Mouse (Mus musculus): ENCODE measurements around the gene Rrp15. TPM values are rescaled to one million over a fixed set of nuclear protein-coding genes. Genes with fewer than 3 reads are reported as not detected.
A peak's percentile ranks its signal among the peaks of the same experiment; 100 is the strongest.

The Rrp15 gene
- polyA plus RNA-seq, 1 experiment from 2014 or later, result 57.5 TPM

GRCm38 (mm10) chr1:186684041-186684440 lies 65.1 kb downstream of the Rrp15 start:
- Histone ChIP-seq H3K9me3 (replicated peaks; ENCODE audit: low read length) (no peaks in the 10 kb centered on the region), H3K4me1 (replicated peaks; ENCODE audit: insufficient read depth, low read length) (no peaks in the 10 kb centered on the region; the same call in 1 of the 2 replicates), H3K9ac (ENCODE audit: low read depth, low read length) (no peak overlapping the region), H3K4me3 (replicated peaks; ENCODE audit: low read depth, low read length) (no peak overlapping the region), H3K4me2 (ENCODE audit: low read length) (no peak overlapping the region), H3K27ac (no peak overlapping the region), H3K27me3 (ENCODE audit: insufficient read depth, low read length) (no peaks in the 10 kb centered on the region), H3K36me3 (ENCODE audit: insufficient read depth, low read length) (no peaks in the 10 kb centered on the region)
- 68% methylated on average over 3 of the region's 3 CpGs for WGBS
- ATAC-seq (replicated peaks; ENCODE audit: low FRiP score, low read depth), result no peak
- peak; percentile 46 for DNase-seq (ENCODE audit: low spot score)
- no peak for TF ChIP-seq CTCF (IDR thresholded peaks at IDR 0.05; ENCODE audit: low read depth)

GRCm38 (mm10) chr1:186682606-186683005 lies 66.6 kb downstream of the Rrp15 start:
- no peaks in the 10 kb centered on the region; the same call in 1 of the 2 replicates for H3K4me1 ChIP-seq (replicated peaks; ENCODE audit: insufficient read depth, low read length)
- no peaks in the 10 kb centered on the region for H3K9me3 ChIP-seq (replicated peaks; ENCODE audit: low read length)
- no peak overlapping the region for H3K4me3 ChIP-seq (replicated peaks; ENCODE audit: low read depth, low read length)
- H3K9ac ChIP-seq (ENCODE audit: low read depth, low read length), result no peak overlapping the region
- ATAC-seq (replicated peaks; ENCODE audit: low FRiP score, low read depth), result no peak
- no peaks in the 10 kb centered on the region for H3K36me3 ChIP-seq (ENCODE audit: insufficient read depth, low read length)
- 52% methylated on average over 7 of the region's 7 CpGs for WGBS
- no peak for TF ChIP-seq CTCF (IDR thresholded peaks at IDR 0.05; ENCODE audit: low read depth)
- H3K4me2 ChIP-seq (ENCODE audit: low read length), result no peak overlapping the region; the same call in 1 of the 2 replicates
- no peaks in the 10 kb centered on the region for H3K27me3 ChIP-seq (ENCODE audit: insufficient read depth, low read length)
- DNase-seq (ENCODE audit: low spot score), result peak; percentile 24
- no peak overlapping the region for H3K27ac ChIP-seq

- no peaks in the 10 kb centered on the region; the same call in 1 of the 2 replicates for H3K4me1 ChIP-seq (replicated peaks; ENCODE audit: insufficient read depth, low read length)
- H3K9me3 ChIP-seq (replicated peaks; ENCODE audit: low read length), result no peaks in the 10 kb centered on the region
- H3K4me3 ChIP-seq (replicated peaks; ENCODE audit: low read depth, low read length), result no peak overlapping the region
- no peaks in the 10 kb centered on the region for H3K36me3 ChIP-seq (ENCODE audit: insufficient read depth, low read length)
- H3K27me3 ChIP-seq (ENCODE audit: insufficient read depth, low read length), result no peaks in the 10 kb centered on the region
- no peak overlapping the region for H3K27ac ChIP-seq
- DNase-seq (ENCODE audit: low spot score) (no peak), ATAC-seq (replicated peaks; ENCODE audit: low FRiP score, low read depth) (no peak)
- 78% methylated on average over 12 of the region's 12 CpGs for WGBS
- H3K9ac ChIP-seq (ENCODE audit: low read depth, low read length), result no peak overlapping the region
- TF ChIP-seq CTCF (IDR thresholded peaks at IDR 0.05; ENCODE audit: low read depth), result no peak
- H3K4me2 ChIP-seq (ENCODE audit: low read length), result no peak overlapping the region
Measured at GRCm38 (mm10) chr1:186677614-186678013, 71.5 kb downstream of the Rrp15 start.

- H3K27me3 ChIP-seq (ENCODE audit: insufficient read depth, low read length), result no peaks in the 10 kb centered on the region
- H3K36me3 ChIP-seq (ENCODE audit: insufficient read depth, low read length), result no peaks in the 10 kb centered on the region
- no peak for ATAC-seq (replicated peaks; ENCODE audit: low FRiP score, low read depth)
- H3K4me3 ChIP-seq (replicated peaks; ENCODE audit: low read depth, low read length), result no peak overlapping the region
- H3K4me1 ChIP-seq (replicated peaks; ENCODE audit: insufficient read depth, low read length), result no peaks in the 10 kb centered on the region
- 72% methylated on average over 5 of the region's 5 CpGs for WGBS
- TF ChIP-seq CTCF (IDR thresholded peaks at IDR 0.05; ENCODE audit: low read depth), result no peak
- DNase-seq (ENCODE audit: low spot score), result no peak
- no peak overlapping the region for H3K9ac ChIP-seq (ENCODE audit: low read depth, low read length)
- H3K27ac ChIP-seq, result no peak overlapping the region
- no peaks in the 10 kb centered on the region for H3K9me3 ChIP-seq (replicated peaks; ENCODE audit: low read length)
- H3K4me2 ChIP-seq (ENCODE audit: low read length), result no peak overlapping the region
Measured at GRCm38 (mm10) chr1:186676199-186676598, 73.0 kb downstream of the Rrp15 start.

GRCm38 (mm10) chr1:186675263-186675662 lies 73.9 kb downstream of the Rrp15 start:
- H3K9ac ChIP-seq (ENCODE audit: low read depth, low read length), result no peak overlapping the region
- no peak overlapping the region for H3K27ac ChIP-seq
- WGBS, result 80% methylated on average over 6 of the region's 6 CpGs
- DNase-seq (ENCODE audit: low spot score), result no peak
- no peak overlapping the region for H3K4me2 ChIP-seq (ENCODE audit: low read length)
- H3K4me3 ChIP-seq (replicated peaks; ENCODE audit: low read depth, low read length), result no peak overlapping the region
- no peaks in the 10 kb centered on the region for H3K9me3 ChIP-seq (replicated peaks; ENCODE audit: low read length)
- H3K36me3 ChIP-seq (ENCODE audit: insufficient read depth, low read length), result no peaks in the 10 kb centered on the region
- no peak for ATAC-seq (replicated peaks; ENCODE audit: low FRiP score, low read depth)
- TF ChIP-seq CTCF (IDR thresholded peaks at IDR 0.05; ENCODE audit: low read depth), result no peak
- no peaks in the 10 kb centered on the region for H3K4me1 ChIP-seq (replicated peaks; ENCODE audit: insufficient read depth, low read length)
- H3K27me3 ChIP-seq (ENCODE audit: insufficient read depth, low read length), result no peaks in the 10 kb centered on the region

- Histone ChIP-seq H3K9me3 (replicated peaks; ENCODE audit: low read length) (no peaks in the 10 kb centered on the region), H3K9ac (ENCODE audit: low read depth, low read length) (no peak overlapping the region), H3K27me3 (ENCODE audit: insufficient read depth, low read length) (no peaks in the 10 kb centered on the region), H3K4me2 (ENCODE audit: low read length) (no peak overlapping the region), H3K4me3 (replicated peaks; ENCODE audit: low read depth, low read length) (no peak overlapping the region), H3K36me3 (ENCODE audit: insufficient read depth, low read length) (no peaks in the 10 kb centered on the region), H3K4me1 (replicated peaks; ENCODE audit: insufficient read depth, low read length) (no peaks in the 10 kb centered on the region), H3K27ac (no peak overlapping the region)
- no peak for TF ChIP-seq CTCF (IDR thresholded peaks at IDR 0.05; ENCODE audit: low read depth)
- 79% methylated on average over 3 of the region's 3 CpGs for WGBS
- DNase-seq (ENCODE audit: low spot score), result no peak
- ATAC-seq (replicated peaks; ENCODE audit: low FRiP score, low read depth), result no peak
Measured at GRCm38 (mm10) chr1:186674621-186675020, 74.5 kb downstream of the Rrp15 start.

- Histone ChIP-seq H3K4me3 (replicated peaks; ENCODE audit: low read depth, low read length) (no peak overlapping the region), H3K27ac (no peak overlapping the region), H3K36me3 (ENCODE audit: insufficient read depth, low read length) (no peaks in the 10 kb centered on the region), H3K9me3 (replicated peaks; ENCODE audit: low read length) (no peaks in the 10 kb centered on the region), H3K4me2 (ENCODE audit: low read length) (no peak overlapping the region), H3K4me1 (replicated peaks; ENCODE audit: insufficient read depth, low read length) (no peaks in the 10 kb centered on the region), H3K9ac (ENCODE audit: low read depth, low read length) (no peak overlapping the region), H3K27me3 (ENCODE audit: insufficient read depth, low read length) (no peaks in the 10 kb centered on the region)
- TF ChIP-seq CTCF (IDR thresholded peaks at IDR 0.05; ENCODE audit: low read depth), result no peak
- WGBS, result 80% methylated on average over 4 of the region's 4 CpGs
- no peak for ATAC-seq (replicated peaks; ENCODE audit: low FRiP score, low read depth)
- DNase-seq (ENCODE audit: low spot score), result no peak
Measured at GRCm38 (mm10) chr1:186673166-186673565, 76.0 kb downstream of the Rrp15 start.

Other genes starting within 250 kb of the Rrp15 start
- gene Tgfb2, start 43.4 kb downstream of the Rrp15 start, polyA plus RNA-seq (2015; fragmentation: Nextera tagmentation; extraction: Ambion mirVana), result 15.4 and 17.1 TPM in 2 replicates
- not detected in 2 replicates for gene D1Pas1, start 218.1 kb upstream of the Rrp15 start, polyA plus RNA-seq (2015; fragmentation: Nextera tagmentation; extraction: Ambion mirVana)